Mouse (Mus musculus): Measurements from ENCODE around the gene Trpm6. TPM values are rescaled to one million over a fixed set of nuclear protein-coding genes. Genes with fewer than 3 reads are reported as not detected.

Gene Trpm6
- total and polyA plus RNA-seq, 3 experiments = not detected

DNA sequence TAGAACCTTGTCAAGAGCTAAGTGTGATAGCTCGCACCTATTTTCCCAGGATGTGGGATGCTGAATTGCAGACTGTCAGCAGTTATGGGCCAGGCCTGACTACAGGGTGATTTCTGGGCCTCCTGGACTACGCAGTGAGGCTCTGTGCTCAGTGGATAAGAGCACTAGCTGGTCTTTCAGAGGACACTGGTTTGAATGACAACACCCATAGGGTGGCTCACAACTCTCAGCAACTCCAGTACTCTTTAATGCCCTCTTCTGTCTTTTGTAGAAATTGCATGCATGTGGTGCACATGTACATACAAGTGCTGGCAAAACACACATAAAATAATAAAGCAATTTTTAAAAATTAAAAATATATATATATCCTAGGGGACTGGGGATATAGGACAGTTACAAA, 24.6 kb upstream of the Trpm6 start:
- no peaks in the 10 kb centered on the region for H3K4me1 ChIP-seq (ENCODE audit: control insufficient read depth in 1 of 2, insufficient read depth in 2 of 2)
- H3K9me3 ChIP-seq (replicated peaks; ENCODE audit: low read length) = no peaks in the 10 kb centered on the region
- dilution Hi-C loops (cut with MboI; ENCODE audit: extremely low pct_ligation_motif_present, extremely low pct_unique_long_range_greater_than_20kb, low sequenced_read_pairs) = no loop called here
- no peaks in the 10 kb centered on the region for H3K79me2 ChIP-seq (replicated peaks; ENCODE audit: control insufficient read depth, extremely low read depth, insufficient read depth, poor library complexity, severe bottlenecking)
- no peaks in the 10 kb centered on the region for H3K27me3 ChIP-seq (replicated peaks)
- no peak overlapping the region for H3K27ac ChIP-seq (ENCODE audit: insufficient read depth, low read depth)
- no peak overlapping the region for H3K4me2 ChIP-seq (ENCODE audit: insufficient read depth, low read depth, poor library complexity, severe bottlenecking)
- H3K36me3 ChIP-seq (replicated peaks in 1 of 2; ENCODE audit: control insufficient read depth in 1 of 2, insufficient read depth in 1 of 2, low read length in 1 of 2) = no peaks in the 10 kb centered on the region
- DNase-seq (ENCODE audit: extremely low read depth) = no peak
- in situ Hi-C loops (cut with MboI; ENCODE audit: low pct_ligation_motif_present, low pct_unique_long_range_greater_than_20kb, low sequenced_read_pairs) = no loop called here
- no peak overlapping the region for H3K4me3 ChIP-seq (replicated peaks in 1 of 3; ENCODE audit: low read depth in 2 of 3, low read length in 2 of 3, poor library complexity in 1 of 3)
- TF ChIP-seq SMC3 (IDR thresholded peaks at IDR 0.05; ENCODE audit: low read depth, low read length) (0 out of 2 replicates have a peak, but pooled peaks have one; percentile 6), UBTF (IDR thresholded peaks at IDR 0.05; ENCODE audit: low read depth, low read length) (no peak), USF1 (IDR thresholded peaks at IDR 0.05; ENCODE audit: low read depth, low read length) (no peak), ELF1 (IDR thresholded peaks at IDR 0.05; ENCODE audit: low read depth, low read length) (no peak), RAD21 (IDR thresholded peaks at IDR 0.05; ENCODE audit: low read depth, low read length) (peak; percentile 11), USF2 (conservative IDR thresholded peaks at IDR 0.05; ENCODE audit: low read depth, low read length) (no peak), JUND (conservative IDR thresholded peaks at IDR 0.05; ENCODE audit: low read depth, low read length) (no peak), KAT2A (IDR thresholded peaks at IDR 0.05; ENCODE audit: insufficient replicate concordance, low read length) (no peak), MEF2A (IDR thresholded peaks at IDR 0.05; ENCODE audit: borderline replicate concordance, low read depth, low read length) (no peak), HCFC1 (IDR thresholded peaks at IDR 0.05; ENCODE audit: low read depth, low read length) (no peak), CHD2 (IDR thresholded peaks at IDR 0.05; ENCODE audit: low read length) (no peak), MAZ (IDR thresholded peaks at IDR 0.05; ENCODE audit: low read depth, low read length) (no peak), MAFK (IDR thresholded peaks at IDR 0.05; ENCODE audit: insufficient replicate concordance, low read length) (no peak), MYC (IDR thresholded peaks at IDR 0.05; ENCODE audit: low read depth, low read length) (no peak), CTCF (conservative IDR thresholded peaks at IDR 0.05 in 1 of 2, IDR thresholded peaks at IDR 0.05 in 1 of 2; ENCODE audit: low read depth in 2 of 2, low read length in 2 of 2) (peak in 1 of 2 experiments; percentile 40; a peak in 2 of 4 replicates), NRF1 (IDR thresholded peaks at IDR 0.05; ENCODE audit: low read depth, low read length) (no peak), GABPA (IDR thresholded peaks at IDR 0.05; ENCODE audit: insufficient replicate concordance, low read depth, low read length) (no peak), POLR2AphosphoS2 (IDR thresholded peaks at IDR 0.05; ENCODE audit: low read depth, low read length) (no peak), TBP (conservative IDR thresholded peaks at IDR 0.05; ENCODE audit: low read depth, low read length) (no peak)
- no peak overlapping the region for H3K9ac ChIP-seq (ENCODE audit: insufficient read depth, low read depth)

DNA sequence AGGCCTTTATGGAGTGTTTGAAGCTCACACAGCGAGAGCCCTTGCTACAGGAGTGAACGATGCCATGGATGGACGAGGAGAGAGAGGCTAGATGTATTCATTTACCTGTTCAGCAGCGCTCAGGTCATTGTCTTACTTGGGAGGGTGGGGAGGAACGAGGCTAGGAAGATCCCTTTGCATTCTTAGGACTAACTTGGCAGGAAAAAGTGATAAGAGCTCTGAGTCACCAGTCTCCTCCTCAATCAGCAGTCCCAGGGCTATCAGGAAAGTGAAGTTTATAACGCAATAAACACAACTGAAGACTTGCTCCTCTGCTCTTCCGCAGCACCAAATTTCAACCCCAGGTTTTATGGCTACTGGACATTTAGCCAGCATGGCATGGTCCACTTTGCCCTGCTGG, 19.5 kb upstream of the Trpm6 start:
- H3K9ac ChIP-seq (ENCODE audit: insufficient read depth, low read depth) = no peak overlapping the region
- H3K79me2 ChIP-seq (replicated peaks; ENCODE audit: control insufficient read depth, extremely low read depth, insufficient read depth, poor library complexity, severe bottlenecking) = no peaks in the 10 kb centered on the region
- H3K27me3 ChIP-seq (replicated peaks) = no peaks in the 10 kb centered on the region
- H3K36me3 ChIP-seq (replicated peaks in 1 of 2; ENCODE audit: control insufficient read depth in 1 of 2, insufficient read depth in 1 of 2, low read length in 1 of 2) = no peaks in the 10 kb centered on the region
- DNase-seq (ENCODE audit: extremely low read depth) = no peak
- dilution Hi-C loops (cut with MboI; ENCODE audit: extremely low pct_ligation_motif_present, extremely low pct_unique_long_range_greater_than_20kb, low sequenced_read_pairs) = no loop called here
- TF ChIP-seq TCF12 (IDR thresholded peaks at IDR 0.05; ENCODE audit: low read depth, low read length) (no peak), ELF1 (IDR thresholded peaks at IDR 0.05; ENCODE audit: low read depth, low read length) (no peak), MEF2A (IDR thresholded peaks at IDR 0.05; ENCODE audit: borderline replicate concordance, low read depth, low read length) (no peak), RCOR1 (conservative IDR thresholded peaks at IDR 0.05; ENCODE audit: low read depth, low read length) (no peak), NRF1 (IDR thresholded peaks at IDR 0.05; ENCODE audit: low read depth, low read length) (no peak), GABPA (IDR thresholded peaks at IDR 0.05; ENCODE audit: insufficient replicate concordance, low read depth, low read length) (no peak), USF2 (conservative IDR thresholded peaks at IDR 0.05; ENCODE audit: low read depth, low read length) (no peak), ZMIZ1 (IDR thresholded peaks at IDR 0.05; ENCODE audit: low read depth, low read length) (no peak), CHD2 (IDR thresholded peaks at IDR 0.05; ENCODE audit: low read length) (no peak), JUND (conservative IDR thresholded peaks at IDR 0.05; ENCODE audit: low read depth, low read length) (no peak), PAX5 (IDR thresholded peaks at IDR 0.05; ENCODE audit: low read length) (no peak), MXI1 (IDR thresholded peaks at IDR 0.05; ENCODE audit: low read depth, low read length) (no peak)
- no peaks in the 10 kb centered on the region for H3K4me1 ChIP-seq (ENCODE audit: control insufficient read depth in 1 of 2, insufficient read depth in 2 of 2)
- no peak overlapping the region for H3K4me3 ChIP-seq (replicated peaks in 1 of 3; ENCODE audit: low read depth in 2 of 3, low read length in 2 of 3, poor library complexity in 1 of 3)
- H3K9me3 ChIP-seq (replicated peaks; ENCODE audit: low read length) = no peaks in the 10 kb centered on the region
- H3K4me2 ChIP-seq (ENCODE audit: insufficient read depth, low read depth, poor library complexity, severe bottlenecking) = no peak overlapping the region
- in situ Hi-C loops (cut with MboI; ENCODE audit: low pct_ligation_motif_present, low pct_unique_long_range_greater_than_20kb, low sequenced_read_pairs) = no loop called here
- no peak overlapping the region for H3K27ac ChIP-seq (ENCODE audit: insufficient read depth, low read depth)

Data from CH12.LX (cell line).